Comparison of ENCODE assay signal across 10 mouse cellular contexts in genomic region chr7:83036397-83036796, GRCm38 (mm10).
A peak's percentile ranks its signal among the peaks of the same experiment; 100 is the strongest.
DNase-seq lines count a peak whose midpoint lies in the region; ATAC-seq lines count a peak whose summit lies in the region.
"Had no signal": no experiment of that assay in that cellular context is flagged by ENCODE, and none has a peak within 500 bp of the region (broad histone marks: within the 10 kb centered on the region; RNA-seq: fewer than 3 reads in every experiment).

No protein-coding gene starts in this region.

- no peaks in the 10 kb centered on the region for H3K9me3 ChIP-seq in forebrain, embryonic 12.5 days
- no peaks in the 10 kb centered on the region for H3K9me3 ChIP-seq in forebrain, embryonic 15.5 days
- H3K9me3 ChIP-seq in limb, embryonic 10.5 days (replicated peaks), result no peaks in the 10 kb centered on the region
- H3K9me3 ChIP-seq: stomach, embryonic 15.5 days had no signal

- no peaks in the 10 kb centered on the region for H3K36me3 ChIP-seq in forebrain, embryonic 12.5 days (replicated peaks)
- H3K36me3 ChIP-seq in forebrain, embryonic 15.5 days, result no peaks in the 10 kb centered on the region
- H3K36me3 ChIP-seq in limb, embryonic 10.5 days, result no peaks in the 10 kb centered on the region
- H3K36me3 ChIP-seq: stomach, embryonic 15.5 days had no signal

- H3K9ac ChIP-seq in forebrain, embryonic 12.5 days, result no peak overlapping the region
- no peak overlapping the region for H3K9ac ChIP-seq in forebrain, embryonic 15.5 days (replicated peaks)
- H3K9ac ChIP-seq: stomach, embryonic 15.5 days had no signal

- H3K4me1 ChIP-seq in forebrain, embryonic 12.5 days, result peaks cover 17% of the 10 kb centered on the region
- no peaks in the 10 kb centered on the region; the same call in 1 of the 2 replicates for H3K4me1 ChIP-seq in forebrain, embryonic 15.5 days
- peaks cover 27% of the 10 kb centered on the region for H3K4me1 ChIP-seq in limb, embryonic 10.5 days
- H3K4me1 ChIP-seq: stomach, embryonic 15.5 days had no signal

- no peak overlapping the region for H3K4me3 ChIP-seq in forebrain, embryonic 12.5 days (replicated peaks)
- H3K4me3 ChIP-seq in forebrain, embryonic 15.5 days, result no peak overlapping the region
- H3K4me3 ChIP-seq in limb, embryonic 10.5 days, result no peak overlapping the region
- H3K4me3 ChIP-seq: stomach, embryonic 15.5 days had no signal

- no peak overlapping the region for H3K4me2 ChIP-seq in forebrain, embryonic 12.5 days
- H3K4me2 ChIP-seq in forebrain, embryonic 15.5 days (replicated peaks), result no peak overlapping the region
- H3K4me2 ChIP-seq: stomach, embryonic 15.5 days had no signal

- 0 out of 2 replicates have a peak overlapping the region, but pooled peaks have one; percentile 53 for H3K27ac ChIP-seq in forebrain, embryonic 12.5 days
- no peak overlapping the region for H3K27ac ChIP-seq in forebrain, embryonic 15.5 days (replicated peaks)
- 0 out of 2 replicates have a peak overlapping the region, but pooled peaks have one; percentile 42 for H3K27ac ChIP-seq in limb, embryonic 10.5 days
- H3K27ac ChIP-seq: stomach, embryonic 15.5 days had no signal

- DNase-seq in NIH3T3 (ENCODE audit: low read depth), result peak; percentile 63
- DNase-seq in gastrocnemius, adult 18-20 months (ENCODE audit: low spot score), result peak; percentile 54
- no peak for DNase-seq in limb, embryonic 10.5 days (ENCODE audit: low spot score)
- DNase-seq in spleen, postnatal 14 days (ENCODE audit: low spot score in 2 of 2), result no peak
- no peak for DNase-seq in left cerebral cortex, adult 11 months (ENCODE audit: low spot score)
- no peak for DNase-seq in cerebellum, postnatal 25 days
- DNase-seq: kidney, adult 8-10 months had no signal

- no peaks in the 10 kb centered on the region for H3K27me3 ChIP-seq in forebrain, embryonic 12.5 days
- H3K27me3 ChIP-seq in forebrain, embryonic 15.5 days, result no peaks in the 10 kb centered on the region
- no peaks in the 10 kb centered on the region for H3K27me3 ChIP-seq in limb, embryonic 10.5 days (ENCODE audit: low read depth, poor library complexity, severe bottlenecking)
- H3K27me3 ChIP-seq: stomach, embryonic 15.5 days had no signal

- no peak; the same call in 1 of the 2 replicates for ATAC-seq in forebrain, embryonic 12.5 days (ENCODE audit: low FRiP score)
- ATAC-seq in forebrain, embryonic 15.5 days (replicated peaks), result no peak

- 5% methylated on average over 2 of the region's 2 CpGs for WGBS in forebrain, embryonic 12.5 days
- 20% methylated on average over 2 of the region's 2 CpGs for WGBS in forebrain, embryonic 15.5 days
- WGBS in limb, embryonic 10.5 days, result 51% methylated on average over 2 of the region's 2 CpGs

Comparison
In these comparisons a context has a peak if more than half of its experiments do, and no peak if none do; other contexts are left out.
1. DNase-seq: peak in NIH3T3 (single experiment) and gastrocnemius, adult 18-20 months (single experiment); none in limb, embryonic 10.5 days (single experiment), spleen, postnatal 14 days (0 of 2), left cerebral cortex, adult 11 months (single experiment) and cerebellum, postnatal 25 days (0 of 2).